Mouse (Mus musculus): ENCODE data around the gene Tor3a. TPM values are rescaled to one million over a fixed set of nuclear protein-coding genes. Genes with fewer than 3 reads are reported as not detected.
A peak's percentile ranks its signal among the peaks of the same experiment; 100 is the strongest.

The Tor3a gene
- polyA plus RNA-seq, 1 experiment from 2014 or later = 14.0 TPM

- H3K9me3 ChIP-seq = no peaks in the 10 kb centered on the region
- H3K4me2 ChIP-seq = no peak overlapping the region
- no peak overlapping the region for H3K9ac ChIP-seq
- WGBS = 90% methylated on average over 4 of the region's 4 CpGs
- H3K4me1 ChIP-seq = no peaks in the 10 kb centered on the region
- no peak overlapping the region for H3K4me3 ChIP-seq (replicated peaks)
- no peak for ATAC-seq (ENCODE audit: insufficient read depth, low FRiP score, low read depth)
- H3K36me3 ChIP-seq = peaks cover 14% of the 10 kb centered on the region
- no peaks in the 10 kb centered on the region for H3K27me3 ChIP-seq (replicated peaks)
- H3K27ac ChIP-seq = no peak overlapping the region
These were observed 29.3 kb upstream of the Tor3a start for GRCm38 (mm10) chr1:156703444-156703843.

GRCm38 (mm10) chr1:156702151-156702550 lies 28.0 kb upstream of the Tor3a start:
- no peak overlapping the region for H3K4me2 ChIP-seq
- no peak overlapping the region for H3K27ac ChIP-seq
- WGBS = 89% methylated on average over 7 of the region's 7 CpGs
- H3K4me1 ChIP-seq = no peaks in the 10 kb centered on the region
- no peak overlapping the region for H3K4me3 ChIP-seq (replicated peaks)
- no peaks in the 10 kb centered on the region for H3K27me3 ChIP-seq (replicated peaks)
- peaks cover 22% of the 10 kb centered on the region for H3K36me3 ChIP-seq
- no peak for ATAC-seq (ENCODE audit: insufficient read depth, low FRiP score, low read depth)
- no peaks in the 10 kb centered on the region for H3K9me3 ChIP-seq
- no peak overlapping the region for H3K9ac ChIP-seq

GRCm38 (mm10) chr1:156686025-156686661 lies 12.0 kb upstream of the Tor3a start:
- no peaks in the 10 kb centered on the region for H3K9me3 ChIP-seq
- ATAC-seq (ENCODE audit: insufficient read depth, low FRiP score, low read depth) = no peak
- no peak overlapping the region for H3K9ac ChIP-seq
- H3K4me2 ChIP-seq = no peak overlapping the region
- no peak overlapping the region for H3K27ac ChIP-seq
- H3K36me3 ChIP-seq = peaks cover 38% of the 10 kb centered on the region
- H3K4me1 ChIP-seq = no peaks in the 10 kb centered on the region
- H3K4me3 ChIP-seq (replicated peaks) = no peak overlapping the region
- WGBS = 75% methylated on average over 7 of the region's 7 CpGs
- no peaks in the 10 kb centered on the region for H3K27me3 ChIP-seq (replicated peaks)

- Histone ChIP-seq H3K36me3 (peaks cover 29% of the 10 kb centered on the region), H3K4me2 (no peak overlapping the region), H3K27me3 (replicated peaks) (no peaks in the 10 kb centered on the region), H3K9me3 (no peaks in the 10 kb centered on the region), H3K4me1 (no peaks in the 10 kb centered on the region), H3K9ac (no peak overlapping the region), H3K27ac (no peak overlapping the region), H3K4me3 (replicated peaks) (no peak overlapping the region)
- no peak for ATAC-seq (ENCODE audit: insufficient read depth, low FRiP score, low read depth)
- WGBS = 90% methylated on average over 9 of the region's 9 CpGs
These were observed 5.4 kb upstream of the Tor3a start for GRCm38 (mm10) chr1:156679599-156679998.

GRCm38 (mm10) chr1:156677230-156677629 lies 3.1 kb upstream of the Tor3a start:
- no peak overlapping the region for H3K9ac ChIP-seq
- WGBS = 77% methylated on average over 3 of the region's 3 CpGs
- no peak overlapping the region for H3K4me3 ChIP-seq (replicated peaks)
- H3K9me3 ChIP-seq = no peaks in the 10 kb centered on the region
- no peak overlapping the region for H3K4me2 ChIP-seq
- no peaks in the 10 kb centered on the region for H3K27me3 ChIP-seq (replicated peaks)
- ATAC-seq (ENCODE audit: insufficient read depth, low FRiP score, low read depth) = no peak
- H3K27ac ChIP-seq = no peak overlapping the region
- 0 out of 2 replicates have a peak, but pooled peaks cover 2% of the 10 kb centered on the region for H3K4me1 ChIP-seq
- H3K36me3 ChIP-seq = peaks cover 19% of the 10 kb centered on the region

GRCm38 (mm10) chr1:156676596-156676995 lies 2.4 kb upstream of the Tor3a start:
- H3K9me3 ChIP-seq = no peaks in the 10 kb centered on the region

GRCm38 (mm10) chr1:156676171-156676570 lies 2.0 kb upstream of the Tor3a start:
- H3K36me3 ChIP-seq = peaks cover 17% of the 10 kb centered on the region
- no peak overlapping the region for H3K4me3 ChIP-seq (replicated peaks)
- WGBS = 38% methylated on average over 12 of the region's 12 CpGs
- 0 out of 2 replicates have a peak, but pooled peaks cover 2% of the 10 kb centered on the region for H3K4me1 ChIP-seq
- no peak for ATAC-seq (ENCODE audit: insufficient read depth, low FRiP score, low read depth)
- H3K4me2 ChIP-seq = no peak overlapping the region
- H3K9me3 ChIP-seq = no peaks in the 10 kb centered on the region
- H3K27ac ChIP-seq = no peak overlapping the region
- H3K9ac ChIP-seq = no peak overlapping the region
- no peaks in the 10 kb centered on the region for H3K27me3 ChIP-seq (replicated peaks)

More at GRCm38 (mm10) chr1:156676596-156676995, 2.4 kb upstream of the Tor3a start:
- no peaks in the 10 kb centered on the region for H3K27me3 ChIP-seq (replicated peaks)
- no peak overlapping the region for H3K4me3 ChIP-seq (replicated peaks)
- H3K9ac ChIP-seq = no peak overlapping the region
- ATAC-seq (ENCODE audit: insufficient read depth, low FRiP score, low read depth) = no peak
- H3K4me1 ChIP-seq = 0 out of 2 replicates have a peak, but pooled peaks cover 2% of the 10 kb centered on the region
- no peak overlapping the region for H3K4me2 ChIP-seq
- WGBS = 74% methylated on average over 5 of the region's 5 CpGs
- peaks cover 19% of the 10 kb centered on the region for H3K36me3 ChIP-seq
- no peak overlapping the region for H3K27ac ChIP-seq

GRCm38 (mm10) chr1:156673476-156674194 lies 521 bp downstream of the Tor3a start:
- Histone ChIP-seq H3K4me3 (replicated peaks) (peak overlapping the region; percentile 61), H3K4me2 (peak overlapping the region; percentile 92), H3K9ac (peak overlapping the region; percentile 21), H3K4me1 (0 out of 2 replicates have a peak, but pooled peaks cover 14% of the 10 kb centered on the region), H3K27me3 (replicated peaks) (no peaks in the 10 kb centered on the region), H3K36me3 (no peaks in the 10 kb centered on the region), H3K9me3 (no peaks in the 10 kb centered on the region), H3K27ac (peak overlapping the region; percentile 52; the same call in 1 of the 2 replicates)
- WGBS = 3% methylated on average over 29 of the region's 29 CpGs
- 0 out of 2 replicates have a peak, but pooled peaks have one; percentile 12 for ATAC-seq (ENCODE audit: insufficient read depth, low FRiP score, low read depth)

GRCm38 (mm10) chr1:156672720-156673475 lies 1.3 kb downstream of the Tor3a start:
- WGBS = 18% methylated on average over 14 of the region's 14 CpGs
- no peaks in the 10 kb centered on the region for H3K9me3 ChIP-seq
- H3K27me3 ChIP-seq (replicated peaks) = no peaks in the 10 kb centered on the region
- peak overlapping the region; percentile 61 for H3K4me3 ChIP-seq (replicated peaks)
- peak overlapping the region; percentile 92 for H3K4me2 ChIP-seq
- no peak overlapping the region for H3K27ac ChIP-seq
- ATAC-seq (ENCODE audit: insufficient read depth, low FRiP score, low read depth) = no peak
- H3K9ac ChIP-seq = no peak overlapping the region
- H3K4me1 ChIP-seq = 0 out of 2 replicates have a peak, but pooled peaks cover 14% of the 10 kb centered on the region
- no peaks in the 10 kb centered on the region for H3K36me3 ChIP-seq

GRCm38 (mm10) chr1:156671921-156672320 lies 2.2 kb downstream of the Tor3a start:
- Histone ChIP-seq H3K9ac (no peak overlapping the region), H3K27me3 (replicated peaks) (no peaks in the 10 kb centered on the region), H3K4me2 (no peak overlapping the region), H3K9me3 (no peaks in the 10 kb centered on the region), H3K4me1 (0 out of 2 replicates have a peak, but pooled peaks cover 14% of the 10 kb centered on the region), H3K27ac (no peak overlapping the region), H3K36me3 (no peaks in the 10 kb centered on the region), H3K4me3 (replicated peaks) (no peak overlapping the region)
- no peak for ATAC-seq (ENCODE audit: insufficient read depth, low FRiP score, low read depth)
- WGBS = 89% methylated on average over 3 of the region's 3 CpGs

GRCm38 (mm10) chr1:156669208-156669983 lies 4.8 kb downstream of the Tor3a start:
- no peaks in the 10 kb centered on the region for H3K36me3 ChIP-seq
- no peak for ATAC-seq (ENCODE audit: insufficient read depth, low FRiP score, low read depth)
- no peaks in the 10 kb centered on the region for H3K27me3 ChIP-seq (replicated peaks)
- H3K9me3 ChIP-seq = no peaks in the 10 kb centered on the region
- no peak overlapping the region for H3K4me2 ChIP-seq
- no peak overlapping the region for H3K4me3 ChIP-seq (replicated peaks)
- no peak overlapping the region for H3K27ac ChIP-seq
- 0 out of 2 replicates have a peak, but pooled peaks cover 13% of the 10 kb centered on the region for H3K4me1 ChIP-seq
- no peak overlapping the region for H3K9ac ChIP-seq
- WGBS = 40% methylated on average over 11 of the region's 11 CpGs

Measured in stomach, embryonic 15.5 days (tissue).